Mouse (Mus musculus) c-Kit-positive CD71-positive TER-119-positive erythroid progenitor cells, embryonic 14.5 days (primary cell): Measurements from ENCODE around the gene Gm10447.

Source experiments
- DNase-seq: peaks from one replicate; pipeline ENCODE4 v3.0.0-alpha.2; 2013; ENCODE audit warnings: low spot score

Gm10447 gene

DNA sequence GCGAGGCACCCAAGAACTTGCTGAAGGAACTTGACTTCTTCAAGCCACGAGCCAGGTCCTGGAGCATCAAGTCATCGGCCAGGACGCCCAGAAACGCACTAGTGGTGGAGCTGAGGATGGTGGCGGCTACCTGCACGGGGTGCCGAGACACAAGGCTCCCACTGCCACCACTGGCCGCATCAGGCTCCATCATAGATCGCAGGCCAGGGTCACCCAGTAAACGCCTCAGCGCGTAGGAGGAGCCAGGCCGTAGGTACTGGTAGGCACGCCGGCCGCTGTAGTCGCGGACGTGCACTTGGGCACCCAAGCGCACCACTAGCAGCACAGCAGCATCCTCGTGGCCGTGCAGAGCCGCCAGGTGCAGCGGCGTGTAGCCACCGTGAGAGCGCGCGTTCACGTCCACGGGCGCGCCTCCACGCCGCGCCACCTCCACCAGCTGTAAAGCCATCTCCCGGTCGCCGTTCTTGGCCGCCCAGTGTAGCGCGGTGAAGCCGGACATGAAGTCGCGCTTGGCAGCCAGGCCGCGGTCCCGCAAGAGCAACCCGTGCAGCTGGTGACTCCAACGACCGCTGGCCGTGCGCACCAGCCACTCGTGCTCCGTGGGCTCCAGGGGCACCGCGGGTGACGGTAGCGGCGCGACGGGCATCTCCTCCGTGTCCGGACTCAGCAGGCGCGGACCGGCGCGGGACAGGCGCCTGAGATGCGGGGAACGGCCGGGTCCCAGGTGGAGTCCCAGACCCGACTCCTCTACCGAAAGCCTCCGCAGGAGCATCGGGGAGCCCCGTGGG is 21.7 kb upstream of the Gm10447 start:
- DNase-seq: no peak

DNA sequence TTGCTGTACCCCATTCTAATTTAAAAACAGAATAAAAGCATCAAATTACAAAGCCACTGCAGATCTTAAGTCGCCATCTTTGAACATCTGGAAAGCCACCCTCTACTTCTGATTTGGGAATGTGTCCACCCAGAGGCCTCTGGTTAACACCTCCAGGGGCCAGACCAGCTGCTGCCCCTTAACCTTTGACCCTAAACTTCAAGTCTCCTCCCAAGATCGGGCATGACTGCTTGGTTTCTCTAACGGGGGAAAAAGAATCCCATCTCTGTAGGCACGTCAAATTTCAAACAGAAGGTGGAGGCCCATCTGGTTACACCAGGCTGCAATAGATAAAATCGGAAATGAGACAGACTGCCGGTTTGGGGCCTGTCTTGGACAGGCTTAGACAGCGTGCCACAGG is 20.9 kb upstream of the Gm10447 start:
- no peak for DNase-seq

- DNase-seq: no peak
These were observed 18.7 kb upstream of the Gm10447 start for GRCm38 (mm10) chr11:53475620-53476019.

DNA sequence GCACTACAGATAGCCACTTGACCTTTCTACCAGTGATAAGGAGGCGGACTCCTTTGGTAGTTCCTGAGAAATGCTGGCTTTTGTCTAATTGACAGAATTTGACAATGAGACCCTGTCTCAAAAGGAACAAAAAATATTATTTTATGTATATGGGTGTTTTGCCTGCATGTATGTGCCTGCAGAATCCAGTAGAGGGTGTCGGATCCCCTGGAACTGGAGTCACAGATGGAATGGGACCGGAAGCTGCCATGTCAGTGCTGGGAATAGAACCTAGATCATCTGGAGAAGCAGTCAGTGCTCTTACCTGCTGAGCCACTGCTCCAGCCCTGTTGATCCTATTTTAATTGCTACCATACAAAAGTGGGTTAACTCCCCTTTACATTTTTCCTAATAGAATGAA is 15.8 kb upstream of the Gm10447 start:
- DNase-seq: no peak

DNA sequence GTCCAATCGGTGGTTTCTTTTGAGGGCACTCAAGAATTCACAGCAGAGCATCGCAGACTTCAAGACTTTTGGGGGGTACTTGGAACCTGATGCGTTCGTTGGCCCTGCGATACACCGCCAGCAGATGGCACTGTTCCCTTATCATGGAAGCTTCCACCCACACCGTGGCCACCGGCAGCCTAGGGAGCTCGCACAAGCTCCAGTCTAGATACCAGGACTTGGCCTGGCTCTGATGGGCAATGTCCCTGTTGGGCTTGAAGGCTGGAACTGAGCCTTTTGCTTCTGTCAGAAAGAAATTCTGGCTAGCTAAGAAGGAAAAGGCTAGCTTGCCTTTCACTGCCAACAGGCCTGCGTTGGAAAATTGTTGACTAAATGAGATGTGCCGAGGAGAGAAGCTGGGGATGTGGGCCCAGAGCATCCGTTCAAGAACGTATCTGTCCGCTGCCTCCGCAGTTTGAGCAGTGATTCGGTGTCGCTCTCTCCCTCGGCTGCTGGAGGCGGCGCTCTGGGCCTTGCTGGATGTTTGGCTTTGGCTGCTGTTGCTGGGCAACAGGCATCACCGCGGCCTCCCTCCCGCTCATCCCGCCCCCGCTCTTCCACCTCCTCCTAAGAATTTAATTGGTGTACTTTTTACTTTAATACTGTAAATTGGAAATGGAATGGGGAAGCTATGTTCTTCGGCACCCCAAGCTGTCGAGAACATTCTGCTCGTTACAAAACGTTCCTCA is 13.2 kb upstream of the Gm10447 start, which contains the start of gene Gm9837:
Gene Gm9837 (minus strand): TSS at position 512 of the 728 bp plus-strand sequence.
- DNase-seq: peak; percentile 87

GRCm38 (mm10) chr11:53469294-53469967 is 12.5 kb upstream of the Gm10447 start:
- DNase-seq: no peak

GRCm38 (mm10) chr11:53466231-53466971 is 9.5 kb upstream of the Gm10447 start:
- DNase-seq: no peak

DNA sequence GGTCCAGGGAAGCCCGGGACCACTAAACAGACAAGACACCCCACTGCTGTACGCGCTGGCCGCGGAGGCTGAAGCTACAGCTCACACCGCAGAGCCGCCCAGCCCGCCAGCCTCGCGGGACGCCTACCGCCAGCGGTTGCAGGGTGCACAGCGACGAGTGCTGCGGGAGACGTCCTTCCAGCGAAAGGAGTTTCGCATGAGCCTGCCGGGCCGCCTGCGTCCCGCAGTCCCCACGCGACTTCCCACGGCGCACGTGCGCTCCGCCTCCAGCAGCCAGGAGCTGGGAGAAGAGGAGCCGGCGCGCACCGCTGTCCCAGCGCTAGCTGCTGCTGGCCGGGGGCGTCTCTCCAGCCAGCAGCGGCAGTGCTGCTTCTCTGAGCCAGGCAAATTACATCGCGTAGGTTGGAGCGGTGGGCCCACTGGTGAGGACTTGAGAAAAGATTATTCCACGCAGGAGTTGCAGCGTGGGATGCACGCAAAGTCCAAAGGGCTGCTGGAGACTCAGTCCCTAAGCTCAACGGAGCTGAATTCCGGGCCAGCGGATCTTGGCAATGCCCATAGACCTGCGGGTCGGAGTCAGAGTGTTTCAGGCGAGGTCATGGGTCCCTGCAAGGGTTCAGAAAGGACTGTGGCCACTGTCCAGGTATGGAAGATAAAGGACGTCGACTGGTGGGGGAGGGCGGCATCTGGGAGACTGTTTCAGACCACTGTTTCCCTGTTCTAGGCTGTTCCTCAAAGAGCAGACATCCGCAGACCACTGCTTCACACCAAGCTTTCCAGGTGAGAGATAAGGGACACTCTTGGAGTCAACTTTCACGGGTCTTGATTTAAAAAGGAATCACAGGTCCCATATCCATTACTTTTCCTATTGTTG is 6.9 kb upstream of the Gm10447 start:
- no peak for DNase-seq

GRCm38 (mm10) chr11:53461727-53462126 is 4.8 kb upstream of the Gm10447 start:
- no peak for DNase-seq

- DNase-seq: no peak
These were observed 3.3 kb upstream of the Gm10447 start for GRCm38 (mm10) chr11:53460192-53460591.

DNA sequence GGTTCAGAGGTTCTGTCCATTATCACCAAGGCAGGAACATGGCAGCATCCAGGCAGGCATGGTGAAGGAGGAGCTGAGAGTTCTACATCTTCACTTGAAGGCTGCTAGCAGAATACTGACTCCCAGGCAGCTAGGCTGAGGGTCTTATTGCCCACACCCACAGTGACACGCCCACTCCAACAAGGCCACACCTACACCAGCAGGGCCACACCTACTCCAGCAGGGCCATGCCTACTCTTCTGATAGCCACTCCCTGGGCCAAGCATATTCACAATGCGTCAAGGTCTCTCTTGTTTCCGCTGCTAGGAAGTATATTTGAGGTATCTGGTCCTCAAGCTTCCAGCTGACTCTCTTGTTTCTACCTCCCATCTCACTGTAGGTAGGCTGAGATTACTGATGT is 2.1 kb upstream of the Gm10447 start:
- no peak for DNase-seq

DNA sequence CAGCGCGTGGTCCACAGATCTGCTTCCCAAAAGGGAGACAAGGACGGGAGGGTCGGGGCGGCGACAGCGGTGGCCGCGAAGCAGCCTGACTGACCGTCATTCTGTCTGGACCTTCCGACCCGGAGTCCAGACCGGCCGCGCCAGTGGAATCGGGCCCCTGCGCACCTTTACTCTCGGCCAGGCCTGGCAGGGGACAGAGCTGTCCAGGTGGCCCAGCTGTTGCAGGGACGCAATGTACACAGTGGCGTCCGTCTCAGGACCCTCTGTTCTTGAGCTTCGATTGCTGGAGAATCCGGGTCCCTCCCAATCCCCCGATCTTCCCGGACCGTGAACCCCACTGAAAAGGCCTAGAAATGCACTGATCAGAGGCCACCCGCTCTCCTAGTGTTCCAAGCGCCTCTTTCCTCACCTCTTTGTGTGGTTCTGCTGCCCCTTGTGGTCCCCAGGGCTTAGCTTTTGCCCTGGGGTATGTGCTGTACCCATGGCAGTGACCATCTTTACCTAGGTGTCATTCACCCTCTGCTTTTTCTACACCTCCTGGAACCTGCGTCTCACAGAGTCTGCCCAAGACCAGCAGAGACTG is 553 bp upstream of the Gm10447 start:
- no peak for DNase-seq

DNA sequence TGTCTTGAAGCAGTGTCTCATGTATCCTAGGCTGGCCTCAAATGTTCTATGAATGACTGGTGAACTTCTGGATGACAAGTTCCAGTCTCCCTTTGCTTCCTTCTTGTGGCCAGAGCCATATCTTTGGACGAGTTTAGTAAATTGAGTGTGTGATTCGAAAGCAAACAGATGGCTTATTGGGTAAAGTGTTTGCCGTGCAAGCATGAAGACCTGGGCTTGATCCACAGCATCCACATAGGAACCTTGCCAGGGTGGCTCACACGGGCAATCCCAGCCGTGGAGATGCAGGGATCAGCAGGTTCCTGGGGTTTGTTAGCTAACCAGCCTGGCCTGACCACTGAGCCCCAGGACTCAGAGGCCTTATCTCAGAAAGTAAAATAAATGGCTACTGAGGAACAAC is 3.9 kb downstream of the Gm10447 start:
- no peak for DNase-seq

- no peak for DNase-seq
These were observed 4.5 kb downstream of the Gm10447 start for GRCm38 (mm10) chr11:53452396-53452795.

DNA sequence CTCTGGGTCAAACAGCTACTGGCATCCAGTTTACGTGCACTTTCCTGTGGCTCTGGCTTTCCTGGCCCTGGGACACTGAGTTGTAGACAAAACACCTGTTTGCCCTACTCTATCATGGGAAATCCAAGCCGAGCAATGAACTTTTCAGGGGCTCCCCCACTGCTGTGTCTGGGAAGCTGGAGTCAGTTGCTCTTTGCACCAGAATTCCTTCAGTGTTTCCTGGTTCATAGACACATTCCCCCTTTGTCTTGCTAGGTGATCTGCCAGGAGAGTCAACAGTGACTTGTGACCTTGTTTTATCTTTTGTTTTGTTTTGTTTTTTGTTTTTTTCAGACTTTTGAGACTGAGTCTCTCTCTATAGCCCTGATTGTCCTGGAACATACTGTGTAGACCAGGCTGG is 5.5 kb downstream of the Gm10447 start:
- no peak for DNase-seq

GRCm38 (mm10) chr11:53450070-53450705 is 6.7 kb downstream of the Gm10447 start:
- DNase-seq: no peak

- no peak for DNase-seq
These were observed 8.4 kb downstream of the Gm10447 start for GRCm38 (mm10) chr11:53448529-53448928.

DNA sequence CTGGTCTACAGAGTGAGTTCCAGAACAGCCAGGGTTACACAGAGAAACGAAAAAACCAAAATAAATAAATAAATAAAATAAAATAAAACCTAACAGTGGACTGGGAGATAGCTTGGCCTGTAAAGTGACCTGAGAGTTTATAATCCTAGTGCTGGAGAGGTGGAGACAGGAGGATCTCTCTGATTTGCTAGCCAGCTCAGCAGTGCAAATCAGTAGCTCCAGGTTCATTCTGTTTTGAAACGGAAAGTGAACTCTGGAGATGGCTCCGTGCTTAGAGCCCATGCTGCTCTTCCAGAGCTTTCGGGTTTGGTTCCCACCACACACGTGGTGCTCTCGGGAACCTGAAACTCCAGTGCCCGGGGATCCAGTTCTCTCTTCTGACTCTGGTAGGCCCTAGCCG is 8.9 kb downstream of the Gm10447 start:
- no peak for DNase-seq

- DNase-seq: no peak
These were observed 10.7 kb downstream of the Gm10447 start for GRCm38 (mm10) chr11:53446183-53446582.

DNA sequence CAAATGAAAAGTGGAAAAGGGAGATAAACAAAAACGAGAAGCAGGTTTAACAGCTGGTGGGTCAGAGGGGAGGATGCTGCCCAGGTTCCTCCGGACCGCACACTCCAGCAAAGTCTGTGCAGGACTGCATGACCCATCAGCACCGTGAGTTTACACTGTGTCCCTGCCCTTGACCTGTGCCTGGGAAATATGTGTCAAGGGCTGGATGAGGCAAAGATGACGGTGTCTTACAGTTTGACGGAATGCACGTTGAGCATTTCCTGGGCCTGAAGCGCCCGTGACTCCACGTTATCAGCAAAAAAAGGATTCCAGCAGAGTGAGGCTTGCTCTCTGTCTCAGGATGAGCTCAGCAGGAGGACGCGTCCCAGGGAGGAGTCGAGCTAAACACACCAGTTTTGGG is 11.3 kb downstream of the Gm10447 start:
- DNase-seq: no peak
